Comparison of ENCODE assay signal across 8 mouse cellular contexts in the genomic region with DNA sequence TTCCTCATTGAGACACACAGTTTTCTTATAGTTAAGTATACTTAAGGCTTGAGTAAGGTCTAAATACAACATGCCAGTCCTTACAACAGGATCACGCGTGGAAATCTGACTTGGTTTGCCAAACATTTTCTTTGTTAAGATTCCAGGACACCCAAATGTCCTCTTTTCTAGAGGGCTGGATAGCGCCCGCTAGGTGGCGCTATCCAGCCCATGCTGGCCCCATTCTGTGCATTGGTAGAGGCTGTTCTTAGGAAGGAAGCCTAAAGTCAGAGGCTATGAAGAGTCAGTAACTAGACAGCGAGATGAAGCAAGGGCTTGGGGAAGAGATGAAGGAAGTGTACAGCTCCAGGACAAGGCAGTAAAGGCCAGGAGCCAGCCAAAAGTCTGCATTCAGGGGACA. TPM values are rescaled to one million over a fixed set of nuclear protein-coding genes. Genes with fewer than 3 reads are reported as not detected.
DNase-seq lines count a peak whose midpoint lies in the region; ATAC-seq and TF ChIP-seq lines count a peak whose summit lies in the region.

No protein-coding gene starts in this region.

- no peaks in the 10 kb centered on the region for H3K36me3 ChIP-seq in kidney, postnatal 0 days (ENCODE audit: insufficient read depth, low read length)
- no peaks in the 10 kb centered on the region for H3K36me3 ChIP-seq in forebrain, embryonic 15.5 days

- no peak overlapping the region for H3K4me3 ChIP-seq in kidney, postnatal 0 days (replicated peaks; ENCODE audit: low read depth, low read length)
- no peak overlapping the region for H3K4me3 ChIP-seq in forebrain, embryonic 15.5 days

- no peak overlapping the region for H3K27ac ChIP-seq in kidney, postnatal 0 days
- H3K27ac ChIP-seq in forebrain, embryonic 15.5 days (replicated peaks) = no peak overlapping the region

- 21% methylated on average over 6 of the region's 6 CpGs for WGBS in kidney, postnatal 0 days
- WGBS in forebrain, embryonic 15.5 days = 18% methylated on average over 6 of the region's 6 CpGs

- H3K4me1 ChIP-seq in kidney, postnatal 0 days (replicated peaks; ENCODE audit: insufficient read depth, low read length) = no peaks in the 10 kb centered on the region
- H3K4me1 ChIP-seq in forebrain, embryonic 15.5 days = peaks cover 7% of the 10 kb centered on the region

- TF ChIP-seq CTCF in kidney, postnatal 0 days (IDR thresholded peaks at IDR 0.05; ENCODE audit: low read depth) = peak; percentile 50; the same call in 1 of the 2 replicates

- no peak overlapping the region for H3K9ac ChIP-seq in kidney, postnatal 0 days (ENCODE audit: low read depth, low read length)
- H3K9ac ChIP-seq in forebrain, embryonic 15.5 days (replicated peaks) = no peak overlapping the region

- no peak for DNase-seq in kidney, postnatal 0 days (ENCODE audit: low spot score)
- no peak for DNase-seq in kidney, postnatal 14 days
- DNase-seq in CD8-positive naive resting alpha-beta T cell, adult 2 months (ENCODE audit: low read depth in 2 of 2, low spot score in 2 of 2) = peak; percentile 14 to 16
- DNase-seq in right cerebral cortex, postnatal 4 days = no peak
- no peak for DNase-seq in yolk sac, embryonic 10.5 days (ENCODE audit: low spot score)

- H3K9me3 ChIP-seq in kidney, postnatal 0 days (replicated peaks; ENCODE audit: low read length) = no peaks in the 10 kb centered on the region
- H3K9me3 ChIP-seq in forebrain, embryonic 15.5 days = no peaks in the 10 kb centered on the region

- H3K27me3 ChIP-seq in kidney, postnatal 0 days (ENCODE audit: insufficient read depth, low read length) = no peaks in the 10 kb centered on the region
- H3K27me3 ChIP-seq in forebrain, embryonic 15.5 days = no peaks in the 10 kb centered on the region

- no peak for ATAC-seq in kidney, postnatal 0 days (replicated peaks; ENCODE audit: low FRiP score, low read depth)
- ATAC-seq in activated CD4-positive, CD25-positive, alpha-beta regulatory T cell, adult 4 months = peak; percentile 40
- ATAC-seq in megakaryocyte progenitor cell, adult 5-6 weeks (replicated peaks; ENCODE audit: poor library complexity) = peak; percentile 38; the same call in 1 of the 2 replicates
- ATAC-seq in forebrain, embryonic 15.5 days (replicated peaks) = no peak

- H3K4me2 ChIP-seq in kidney, postnatal 0 days (ENCODE audit: low read length) = no peak overlapping the region
- no peak overlapping the region for H3K4me2 ChIP-seq in forebrain, embryonic 15.5 days (replicated peaks)

RNA-seq across cellular contexts. Expression of gene Tm9sf3, which starts 49.9 kb away (rescaled TPM):
- polyA plus RNA-seq in kidney, postnatal 0 days (2015; fragmentation: Nextera tagmentation; extraction: Ambion mirVana) = 135 and 138 TPM in 2 replicates
- 10 to 100 TPM; 27.5 to 36.5 TPM for polyA plus RNA-seq in activated CD4-positive, CD25-positive, alpha-beta regulatory T cell, adult 4 months (2017; shearing (Covaris generic))
- total RNA-seq in megakaryocyte progenitor cell, adult 5-6 weeks (2015) = 167 and 198 TPM in 2 replicates
- 280 and 301 TPM in 2 replicates for total RNA-seq in megakaryocyte progenitor cell, adult 5-6 weeks (2017)
- polyA plus RNA-seq in forebrain, embryonic 15.5 days (2015; fragmentation: Nextera tagmentation; extraction: Ambion mirVana) = 92.2 and 96.3 TPM in 2 replicates

Comparison
In these comparisons a context has a peak if more than half of its experiments do, and no peak if none do; other contexts are left out.
1. ATAC-seq: peak in activated CD4-positive, CD25-positive, alpha-beta regulatory T cell, adult 4 months (single experiment) and megakaryocyte progenitor cell, adult 5-6 weeks (single experiment); none in kidney, postnatal 0 days (single experiment) and forebrain, embryonic 15.5 days (single experiment).
2. DNase-seq: peak in CD8-positive naive resting alpha-beta T cell, adult 2 months (2 of 2); none in kidney, postnatal 0 days (single experiment), kidney, postnatal 14 days (single experiment), right cerebral cortex, postnatal 4 days (single experiment) and yolk sac, embryonic 10.5 days (single experiment).